Mouse (Mus musculus) kidney, postnatal 25 days (tissue): Measurements from ENCODE around the gene Vmn1r91.
"Not testable (repeated sequence)": the region's sequence is repeated elsewhere in the genome, so short reads cannot be mapped to it uniquely, and the experiment has no call there.

Experiments
- DNase-seq, 2 experiments: peaks; one replicate each; pipeline ENCODE4 v3.0.0; 2021; ENCODE audit warnings: mixed read lengths in 2 of 2

Vmn1r91 gene

DNA sequence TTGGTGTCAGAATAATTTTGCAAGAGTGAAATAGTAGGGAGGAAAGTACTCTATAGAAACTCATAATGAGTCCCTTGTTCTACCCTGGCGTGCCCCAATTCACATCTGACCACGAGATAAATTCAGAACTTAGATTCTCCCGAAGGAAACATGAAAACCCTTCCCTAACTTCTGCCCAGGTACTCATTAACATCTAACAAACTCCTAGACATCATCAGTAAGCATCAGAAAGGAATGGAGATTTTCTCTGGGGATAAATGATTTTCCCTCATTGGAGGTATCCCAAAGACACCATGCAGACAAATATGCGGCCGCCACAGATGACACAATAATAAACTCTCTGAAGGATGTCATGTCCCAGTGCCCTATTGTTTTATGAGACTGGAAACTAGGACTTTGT, at the start of gene Vmn1r91:
Gene Vmn1r91 (plus strand): TSS at position 301 of the 400 bp plus-strand sequence.
- DNase-seq, result not testable (repeated sequence)

DNA sequence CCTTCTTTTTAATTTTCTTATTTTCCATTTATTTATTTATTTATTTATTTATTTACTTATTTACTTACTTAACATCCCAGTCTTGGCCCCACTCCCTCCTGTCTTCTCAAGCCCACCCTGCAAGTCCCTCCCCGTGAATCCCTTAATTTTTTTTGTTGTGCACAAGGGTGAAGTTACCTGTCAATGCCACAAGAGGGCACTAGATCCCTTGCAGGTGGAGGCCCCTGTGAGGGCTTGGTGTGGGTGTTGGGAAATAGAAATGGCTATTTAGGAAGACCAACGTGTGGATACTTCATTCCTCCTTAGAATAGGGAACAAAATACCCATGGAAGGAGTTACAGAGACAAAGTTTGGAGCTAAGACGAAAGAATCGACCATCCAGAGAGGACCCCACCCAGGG, 35.4 kb upstream of the Vmn1r91 start:
- DNase-seq, result not testable (repeated sequence)

DNA sequence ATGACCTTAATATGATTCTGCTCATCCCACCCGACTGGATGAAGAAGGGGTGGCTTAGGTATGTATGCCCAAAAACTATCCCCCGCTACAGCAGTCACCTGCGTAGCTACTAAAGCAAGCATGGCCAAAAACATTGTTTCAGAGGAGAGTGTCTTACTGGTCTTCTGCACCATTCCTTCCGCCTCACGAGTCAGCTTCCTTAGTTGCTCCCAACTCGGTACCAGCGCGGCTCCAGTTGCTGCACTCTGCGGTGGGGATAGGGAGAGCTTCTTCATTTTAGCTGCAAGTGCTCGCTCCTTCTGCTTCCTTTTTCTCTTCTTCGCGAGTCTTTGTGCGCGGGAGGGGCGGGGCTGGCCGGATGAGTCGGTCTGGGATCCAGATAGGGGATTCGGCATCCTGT, 21.4 kb upstream of the Vmn1r91 start:
- DNase-seq, result not testable (repeated sequence)

DNA sequence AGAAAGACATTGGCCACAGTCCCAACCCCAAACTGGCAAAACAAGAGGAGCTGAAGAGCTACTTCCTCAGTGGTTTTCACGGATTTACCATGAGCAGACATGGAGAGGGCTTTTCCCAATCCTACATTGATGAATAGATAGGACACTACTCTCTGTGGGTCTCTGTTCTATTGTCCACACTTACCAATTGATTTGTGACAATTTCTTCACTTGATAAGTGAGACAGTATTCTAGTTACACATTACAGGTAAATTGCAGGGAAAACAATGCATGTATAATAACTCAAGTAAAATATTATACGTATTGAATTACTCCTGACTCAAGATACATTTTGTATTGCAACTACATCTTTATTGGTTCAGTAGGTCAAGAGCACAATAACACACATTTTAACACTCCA, 23.0 kb downstream of the Vmn1r91 start, which contains the start of gene Gm16442:
Gene Gm16442 (minus strand): TSS at position 101 of the 400 bp plus-strand sequence.
- DNase-seq, result not testable (repeated sequence)

DNA sequence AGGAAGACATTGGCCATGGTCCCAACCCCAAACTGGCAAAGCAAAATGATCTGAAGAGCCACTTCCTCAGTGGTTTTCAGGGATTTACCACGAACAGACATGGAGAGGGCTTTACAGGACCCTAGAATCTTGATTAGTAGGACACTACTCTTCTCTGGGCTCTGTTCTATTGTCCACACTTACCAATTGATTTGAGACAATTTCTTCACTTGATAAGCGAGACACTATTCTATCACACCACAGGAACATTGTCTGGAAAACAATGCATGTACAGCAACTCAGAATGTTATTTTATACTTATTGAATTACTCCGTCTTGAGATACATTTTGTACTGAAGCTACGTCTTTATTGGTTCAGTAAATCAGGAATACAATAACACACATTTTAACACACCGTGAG, 39.5 kb downstream of the Vmn1r91 start, which contains the start of gene Vmn1r93:
Gene Vmn1r93 (minus strand): TSS at position 101 of the 400 bp plus-strand sequence.
- not testable (repeated sequence) for DNase-seq
